Mouse (Mus musculus) embryonic fibroblast, embryonic 13.5 days (primary cell): Measurements from ENCODE around the gene Pex12.

Source experiments
- CTCF ChIP-seq: IDR thresholded peaks from 2 replicates; pipeline ENCODE4 v1.5.1; 2011; ENCODE audit warnings: mild to moderate bottlenecking, control low read depth, low read length, moderate library complexity, borderline replicate concordance; ENCODE audit not compliant: insufficient read depth
- POLR2A ChIP-seq: IDR thresholded peaks from 2 replicates; pipeline ENCODE4 v1.6.1; 2011; ENCODE audit warnings: low read depth, mild to moderate bottlenecking, control low read depth, low read length, moderate library complexity

GRCm38 (mm10) chr11:83286566-83286965, 15.8 kb downstream of the Pex12 start, which contains the start of gene Slfn14:
- TF ChIP-seq CTCF (no peak), POLR2A (no peak)
